Mouse (Mus musculus): ENCODE data around the gene Spaca6. TPM values are rescaled to one million over a fixed set of nuclear protein-coding genes. Genes with fewer than 3 reads are reported as not detected.

Gene Spaca6
- polyA plus RNA-seq, 1 experiment from 2014 or later, result 8.2 TPM

DNA sequence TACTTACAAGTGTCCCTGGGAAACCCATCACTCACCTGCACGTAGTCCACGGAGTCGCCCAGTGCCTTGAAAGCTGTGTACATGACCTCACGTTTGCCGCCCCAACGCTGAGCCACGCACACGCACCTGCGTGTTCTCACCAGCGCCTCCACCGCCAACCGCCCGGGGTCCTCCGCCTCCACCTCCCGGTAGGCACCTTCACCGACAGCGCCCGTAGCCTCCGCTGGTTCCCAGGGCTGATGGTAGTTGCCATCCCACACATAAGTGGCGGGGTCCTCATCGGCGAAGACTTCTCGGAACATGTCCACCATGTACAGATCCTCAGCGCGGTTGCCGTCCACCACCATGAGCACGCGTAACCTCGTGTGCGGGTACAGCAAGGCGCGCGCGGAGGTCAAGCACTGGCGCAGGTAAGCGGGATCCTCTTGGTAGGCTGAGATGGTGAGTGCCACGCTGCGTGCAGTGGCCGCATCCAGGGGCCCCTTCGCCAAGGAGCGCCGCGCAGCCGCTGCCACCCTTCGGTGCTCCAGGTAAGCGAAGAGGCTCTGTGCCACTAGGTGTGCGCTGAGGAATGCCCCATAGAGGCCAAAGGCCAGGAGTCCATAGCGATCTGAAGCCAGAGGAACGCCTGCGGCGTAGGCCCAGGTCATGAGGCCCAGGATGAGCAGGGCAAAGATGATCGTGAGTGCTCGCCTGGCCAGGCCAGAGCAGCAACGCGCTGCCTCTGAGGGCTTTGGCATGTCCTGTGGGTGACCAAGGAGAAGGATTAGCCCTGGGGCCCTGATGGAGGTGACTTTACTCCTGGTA lies 23.2 kb downstream of the Spaca6 start:
- H3K9me3 ChIP-seq (ENCODE audit: control insufficient read depth, low read length), result no peaks in the 10 kb centered on the region
- H3K9ac ChIP-seq (ENCODE audit: low read length), result no peak overlapping the region
- no peak overlapping the region for H3K27ac ChIP-seq (replicated peaks)
- H3K4me3 ChIP-seq (ENCODE audit: low read depth, low read length), result no peak overlapping the region
- TF ChIP-seq EP300 (optimal IDR thresholded peaks at IDR 0.05), result no peak
- TF ChIP-seq CTCF (IDR thresholded peaks at IDR 0.05; ENCODE audit: low read depth), result no peak
- 38% methylated on average over 55 of the region's 55 CpGs for WGBS
- H3K36me3 ChIP-seq (ENCODE audit: control insufficient read depth, insufficient read depth, low read length), result no peaks in the 10 kb centered on the region
- no peak overlapping the region for H3K4me2 ChIP-seq (replicated peaks; ENCODE audit: low read depth)
- no peaks in the 10 kb centered on the region for H3K27me3 ChIP-seq (ENCODE audit: control insufficient read depth, insufficient read depth, low read length)
- DNase-seq (ENCODE audit: low spot score) (no peak), ATAC-seq (ENCODE audit: low FRiP score, low TSS enrichment) (no peak)
- H3K4me1 ChIP-seq (replicated peaks; ENCODE audit: control insufficient read depth, insufficient read depth), result no peaks in the 10 kb centered on the region

DNA sequence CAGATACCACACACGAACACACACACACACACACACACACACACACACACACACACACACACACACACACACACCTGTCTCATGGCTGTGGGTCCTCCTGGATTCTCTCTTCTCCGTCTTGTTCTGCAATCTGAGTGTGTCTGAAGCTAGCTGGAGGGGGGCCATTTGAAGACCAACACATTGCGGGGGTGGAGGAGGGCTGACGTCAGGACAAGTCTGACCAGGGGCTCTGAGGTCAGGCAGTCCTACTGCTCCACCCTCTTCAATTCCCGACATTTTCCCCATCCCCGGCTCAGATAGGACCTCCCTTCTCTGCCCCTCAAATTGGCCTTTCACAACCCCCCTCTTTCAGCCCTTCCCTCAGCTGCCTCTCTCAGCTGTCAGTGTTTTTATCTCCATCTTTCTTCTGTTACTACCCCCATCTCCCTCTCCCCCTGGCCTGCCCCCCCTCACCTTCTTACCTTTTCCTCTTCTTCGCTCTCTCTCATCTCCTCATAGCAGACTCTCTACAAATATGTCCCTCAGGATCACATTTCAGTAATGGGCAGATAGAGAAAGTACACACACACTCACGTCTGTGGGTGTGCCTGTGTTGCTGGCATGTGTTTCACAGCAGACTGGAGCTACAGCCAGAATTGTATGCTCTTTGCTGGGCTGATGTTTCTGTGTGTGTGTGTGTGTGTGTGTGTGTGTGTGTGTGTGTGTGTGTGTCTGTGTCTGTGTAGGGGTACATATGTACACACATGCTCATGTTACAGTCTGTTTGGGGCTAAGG lies 28.3 kb downstream of the Spaca6 start, which contains the start of gene Has1:
Gene Has1, minus strand, starts transcription at position 142 of the 775 bp plus-strand sequence.
- no peaks in the 10 kb centered on the region for H3K36me3 ChIP-seq (ENCODE audit: control insufficient read depth, insufficient read depth, low read length)
- no peak within 1 kb of the TSS for H3K9ac ChIP-seq (ENCODE audit: low read length)
- H3K4me3 ChIP-seq (ENCODE audit: low read depth, low read length), result no peak within 1 kb of the TSS
- no peak within 1 kb of the TSS; the same call in 1 of the 2 replicates for H3K4me2 ChIP-seq (replicated peaks; ENCODE audit: low read depth)
- ATAC-seq (ENCODE audit: low FRiP score, low TSS enrichment), result peak; percentile 65; the same call in 1 of the 2 replicates
- DNase-seq (ENCODE audit: low spot score), result no peak
- H3K27ac ChIP-seq (replicated peaks), result 0 out of 2 replicates have a peak within 1 kb of the TSS, but pooled peaks have one; percentile 24
- H3K9me3 ChIP-seq (ENCODE audit: control insufficient read depth, low read length), result no peaks in the 10 kb centered on the region
- H3K27me3 ChIP-seq (ENCODE audit: control insufficient read depth, insufficient read depth, low read length), result no peaks in the 10 kb centered on the region
- no peaks in the 10 kb centered on the region for H3K4me1 ChIP-seq (replicated peaks; ENCODE audit: control insufficient read depth, insufficient read depth)
- WGBS, result 29% methylated on average over 7 of the region's 8 CpGs
- TF ChIP-seq EP300 (optimal IDR thresholded peaks at IDR 0.05) (no peak), CTCF (IDR thresholded peaks at IDR 0.05; ENCODE audit: low read depth) (no peak)

DNA sequence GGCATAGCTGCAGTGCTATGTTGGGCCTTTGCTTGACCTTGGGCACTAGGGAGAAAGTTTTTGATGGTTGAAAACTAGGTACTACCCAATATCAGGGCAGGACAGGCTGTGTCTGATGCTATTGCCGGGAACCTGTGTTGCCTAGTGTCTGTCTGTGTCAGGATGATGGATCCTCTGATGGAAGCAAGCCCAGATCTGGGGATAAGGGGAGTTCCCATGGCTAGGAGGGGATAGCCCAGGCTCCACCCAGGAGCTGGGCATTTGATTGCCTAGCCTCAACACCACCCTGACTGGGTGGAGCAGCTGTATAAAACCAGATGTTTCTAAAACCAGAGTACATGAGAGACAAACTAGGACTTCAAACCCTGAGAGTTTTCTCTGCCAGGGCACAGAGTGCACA lies 29.7 kb downstream of the Spaca6 start:
- WGBS, result 35% methylated on average over 1 of the region's 1 CpGs
- H3K9ac ChIP-seq (ENCODE audit: low read length), result no peak overlapping the region
- no peaks in the 10 kb centered on the region for H3K36me3 ChIP-seq (ENCODE audit: control insufficient read depth, insufficient read depth, low read length)
- ATAC-seq (ENCODE audit: low FRiP score, low TSS enrichment) (peak; percentile 70), DNase-seq (ENCODE audit: low spot score) (no peak)
- TF ChIP-seq CTCF (IDR thresholded peaks at IDR 0.05; ENCODE audit: low read depth) (no peak), EP300 (optimal IDR thresholded peaks at IDR 0.05) (no peak)
- H3K27ac ChIP-seq (replicated peaks), result no peak overlapping the region
- H3K4me3 ChIP-seq (ENCODE audit: low read depth, low read length), result no peak overlapping the region
- no peaks in the 10 kb centered on the region for H3K4me1 ChIP-seq (replicated peaks; ENCODE audit: control insufficient read depth, insufficient read depth)
- no peaks in the 10 kb centered on the region for H3K27me3 ChIP-seq (ENCODE audit: control insufficient read depth, insufficient read depth, low read length)
- H3K9me3 ChIP-seq (ENCODE audit: control insufficient read depth, low read length), result no peaks in the 10 kb centered on the region
- H3K4me2 ChIP-seq (replicated peaks; ENCODE audit: low read depth), result no peak overlapping the region

DNA sequence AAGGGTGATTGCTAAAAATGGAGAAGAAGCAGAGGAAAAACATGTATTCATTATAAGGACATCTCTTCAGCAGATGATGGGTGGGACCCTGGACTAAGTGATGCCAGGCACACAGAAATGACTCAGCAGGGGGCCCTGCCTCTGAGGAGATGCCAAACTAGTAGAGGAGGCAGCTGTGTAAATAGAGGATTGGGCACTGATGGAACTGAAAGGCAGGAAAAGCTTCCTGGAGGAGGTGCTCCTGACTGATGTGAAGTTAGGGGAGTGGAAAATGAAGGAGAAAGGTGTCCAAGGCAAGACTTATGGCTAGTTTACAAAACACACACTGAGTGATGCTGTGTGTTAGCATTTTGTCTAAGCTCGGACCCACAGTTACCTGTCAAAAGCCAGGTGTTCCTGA lies 30.5 kb downstream of the Spaca6 start:
- no peak for DNase-seq (ENCODE audit: low spot score)
- Histone ChIP-seq H3K9ac (ENCODE audit: low read length) (no peak overlapping the region), H3K27me3 (ENCODE audit: control insufficient read depth, insufficient read depth, low read length) (no peaks in the 10 kb centered on the region), H3K27ac (replicated peaks) (no peak overlapping the region), H3K4me1 (replicated peaks; ENCODE audit: control insufficient read depth, insufficient read depth) (no peaks in the 10 kb centered on the region), H3K36me3 (ENCODE audit: control insufficient read depth, insufficient read depth, low read length) (no peaks in the 10 kb centered on the region), H3K4me2 (replicated peaks; ENCODE audit: low read depth) (no peak overlapping the region), H3K4me3 (ENCODE audit: low read depth, low read length) (no peak overlapping the region), H3K9me3 (ENCODE audit: control insufficient read depth, low read length) (no peaks in the 10 kb centered on the region)
- no peak for ATAC-seq (ENCODE audit: low FRiP score, low TSS enrichment)
- TF ChIP-seq EP300 (optimal IDR thresholded peaks at IDR 0.05), result no peak
- no peak for TF ChIP-seq CTCF (IDR thresholded peaks at IDR 0.05; ENCODE audit: low read depth)
- WGBS, result 50% methylated on average over 1 of the region's 1 CpGs

DNA sequence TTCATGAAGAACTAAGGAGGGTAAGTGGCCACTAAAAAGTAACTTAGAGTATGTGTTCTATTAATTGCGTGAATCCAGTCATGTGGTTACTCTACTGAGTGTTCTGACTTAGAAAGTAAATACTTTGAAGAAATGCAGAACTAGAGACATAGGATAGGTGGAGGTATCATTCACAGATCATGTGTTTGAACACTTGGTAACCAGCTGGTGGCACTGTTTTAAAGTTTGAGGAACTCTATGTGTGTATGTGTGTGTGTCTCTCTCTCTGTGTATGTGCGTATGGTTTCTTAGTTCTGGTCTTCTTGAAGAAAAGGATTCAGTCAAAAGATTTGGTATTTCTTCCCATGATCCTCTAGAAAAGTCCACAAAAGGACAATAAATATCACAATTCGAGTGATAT lies 33.2 kb downstream of the Spaca6 start:
- TF ChIP-seq CTCF (IDR thresholded peaks at IDR 0.05; ENCODE audit: low read depth) (peak; percentile 39), EP300 (optimal IDR thresholded peaks at IDR 0.05) (no peak)
- Histone ChIP-seq H3K27ac (replicated peaks) (no peak overlapping the region), H3K4me1 (replicated peaks; ENCODE audit: control insufficient read depth, insufficient read depth) (no peaks in the 10 kb centered on the region), H3K4me3 (ENCODE audit: low read depth, low read length) (no peak overlapping the region), H3K36me3 (ENCODE audit: control insufficient read depth, insufficient read depth, low read length) (no peaks in the 10 kb centered on the region), H3K27me3 (ENCODE audit: control insufficient read depth, insufficient read depth, low read length) (no peaks in the 10 kb centered on the region), H3K9ac (ENCODE audit: low read length) (no peak overlapping the region), H3K9me3 (ENCODE audit: control insufficient read depth, low read length) (no peaks in the 10 kb centered on the region), H3K4me2 (replicated peaks; ENCODE audit: low read depth) (no peak overlapping the region)
- DNase-seq (ENCODE audit: low spot score) (no peak), ATAC-seq (ENCODE audit: low FRiP score, low TSS enrichment) (no peak)
- WGBS, result 88% methylated on average over 3 of the region's 3 CpGs
